Mouse (Mus musculus) spleen, adult 2 months (tissue): ENCODE results near the gene Ggt5. TPM values are rescaled to one million over a fixed set of nuclear protein-coding genes. Genes with fewer than 3 reads are reported as not detected.

ENCODE experiments used
- DNase-seq, 2 experiments: peaks; one replicate each; pipeline versions ENCODE4 v3.0.0 to v3.0.0-alpha.2; 2012 to 2021; ENCODE audit warnings: low spot score in 2 of 2, low read depth in 1 of 2
- H3K27ac ChIP-seq: fragments of 200-500 bp; 2 replicates; pipeline ENCODE4 v1.5.1; 2012; ENCODE audit warnings: low read length, inconsistent platforms; ENCODE audit not compliant: insufficient read depth
- H3K27me3 ChIP-seq: fragments of 200-500 bp; 2 replicates; pipeline ENCODE4 v1.6.1; 2012; ENCODE audit warnings: mild to moderate bottlenecking, moderate library complexity, low read length, inconsistent platforms; ENCODE audit not compliant: control insufficient read depth, insufficient read depth
- H3K36me3 ChIP-seq: fragments of 200-500 bp; 2 replicates; pipeline ENCODE4 v1.6.1; 2012; ENCODE audit warnings: mild to moderate bottlenecking, low read length, inconsistent platforms; ENCODE audit not compliant: control insufficient read depth, insufficient read depth
- H3K4me1 ChIP-seq: fragments of 200-500 bp; 2 replicates; pipeline ENCODE4 v1.6.1; 2011; ENCODE audit warnings: inconsistent platforms; ENCODE audit not compliant: control insufficient read depth, insufficient read depth, insufficient read length
- H3K4me3 ChIP-seq: fragments of 200-500 bp; 2 replicates; pipeline ENCODE4 v1.5.1; 2011; ENCODE audit warnings: mild to moderate bottlenecking, inconsistent platforms; ENCODE audit not compliant: insufficient read depth, insufficient read length; ENCODE audit errors: extremely low read depth
- CTCF ChIP-seq: fragments of 200-500 bp; IDR thresholded peaks from 2 replicates; pipeline ENCODE4 v1.5.1; 2011; ENCODE audit warnings: mild to moderate bottlenecking, inconsistent platforms; ENCODE audit not compliant: insufficient read depth, insufficient read length, insufficient replicate concordance; ENCODE audit errors: extremely low read depth
- POLR2A ChIP-seq: fragments of 200-500 bp; IDR thresholded peaks from 2 replicates; pipeline ENCODE4 v1.6.1; 2011; ENCODE audit warnings: low read depth, low read length, inconsistent platforms
- WGBS: fragments of 180-500 bp; shearing (Covaris S2); methylation state at CpG from one replicate; pipeline ENCODE4 v1.1.7; 2018; 5-methylcytosine and 5-hydroxymethylcytosine counted together
- polyA plus RNA-seq: library from polyadenylated mRNA; depleted of rRNA; stranded (reverse); fragments of >200 nt; gene quantifications from 2 replicates; pipeline ENCODE4 v1.2.3, GENCODE M21; 2012

The Ggt5 gene
- polyA plus RNA-seq, 1 experiment: 70.9 TPM

DNA sequence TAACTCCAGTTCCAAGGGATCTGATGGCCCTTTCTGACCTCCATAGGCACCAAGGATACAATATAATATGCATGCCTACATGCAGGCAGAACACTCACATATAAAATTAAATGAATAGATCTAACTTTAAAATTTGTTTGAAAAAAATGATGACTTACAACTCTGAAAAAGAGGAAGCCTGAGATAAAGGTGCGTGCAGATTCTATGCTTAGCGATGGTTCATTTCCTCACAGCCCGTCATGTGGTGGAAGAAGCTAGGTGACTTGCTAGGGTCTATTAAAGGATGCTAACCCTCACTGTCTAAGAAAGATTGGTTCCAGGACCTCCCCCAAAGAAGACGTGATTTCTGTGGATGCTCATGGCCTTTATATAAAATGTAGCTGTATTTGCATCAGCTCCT, 26.9 kb downstream of the Ggt5 start:
- no peak for DNase-seq
- no peak for TF ChIP-seq POLR2A
- no peak for TF ChIP-seq CTCF
- H3K4me1 ChIP-seq: no peaks in the 10 kb centered on the region
- WGBS: 38% methylated on average over 4 of the region's 4 CpGs
- no peak overlapping the region for H3K27ac ChIP-seq
- H3K4me3 ChIP-seq: no peak overlapping the region
- H3K27me3 ChIP-seq: no peaks in the 10 kb centered on the region
- no peaks in the 10 kb centered on the region; the same call in 1 of the 2 replicates for H3K36me3 ChIP-seq

DNA sequence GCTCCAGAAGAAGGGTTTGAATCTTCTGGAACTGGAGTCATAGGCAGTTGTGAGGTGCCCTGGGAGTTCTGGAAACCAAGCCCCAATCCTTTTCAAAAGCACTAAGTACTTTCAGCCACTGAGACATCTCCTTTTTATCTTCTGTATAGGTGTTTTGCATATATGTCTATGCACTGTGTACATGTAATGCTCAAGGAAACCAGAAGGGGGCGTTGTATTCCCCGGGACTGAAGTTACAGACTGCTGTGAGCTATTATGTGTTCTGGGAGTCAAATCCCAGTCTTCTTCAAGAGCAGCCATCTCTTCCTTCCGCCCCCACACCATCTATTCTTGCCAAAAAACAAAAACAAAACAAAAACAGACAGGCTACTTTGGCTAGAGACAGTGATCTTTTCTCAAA, 31.7 kb downstream of the Ggt5 start:
- H3K27ac ChIP-seq: no peak overlapping the region
- 58% methylated on average over 3 of the region's 3 CpGs for WGBS
- H3K4me3 ChIP-seq: no peak overlapping the region
- no peaks in the 10 kb centered on the region for H3K4me1 ChIP-seq
- no peaks in the 10 kb centered on the region for H3K36me3 ChIP-seq
- TF ChIP-seq CTCF (no peak), POLR2A (no peak)
- no peak for DNase-seq
- no peaks in the 10 kb centered on the region for H3K27me3 ChIP-seq

DNA sequence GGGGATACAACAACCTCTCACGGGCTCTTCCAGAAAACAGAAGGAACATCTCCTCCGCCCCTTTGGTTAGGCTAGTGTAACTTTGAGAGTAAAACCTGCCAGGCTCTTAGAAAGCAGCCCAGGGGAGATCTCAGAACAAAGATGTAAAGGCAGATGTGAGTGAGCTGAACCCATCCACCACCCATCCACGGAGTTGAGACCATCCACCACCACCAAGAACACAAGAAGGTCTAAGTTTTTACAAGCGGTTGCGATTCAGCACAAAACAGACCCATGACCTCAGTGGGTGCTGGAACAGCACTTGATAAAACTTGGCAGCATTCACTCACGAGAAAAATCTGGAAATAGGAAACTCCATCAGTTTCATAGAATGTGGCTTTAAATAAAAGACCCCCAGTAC, 36.8 kb downstream of the Ggt5 start:
- Histone ChIP-seq H3K27ac (no peak overlapping the region), H3K4me3 (no peak overlapping the region), H3K4me1 (no peaks in the 10 kb centered on the region), H3K36me3 (no peaks in the 10 kb centered on the region), H3K27me3 (no peaks in the 10 kb centered on the region)
- WGBS: 69% methylated on average over 6 of the region's 6 CpGs
- TF ChIP-seq CTCF (no peak), POLR2A (no peak)
- DNase-seq: no peak

DNA sequence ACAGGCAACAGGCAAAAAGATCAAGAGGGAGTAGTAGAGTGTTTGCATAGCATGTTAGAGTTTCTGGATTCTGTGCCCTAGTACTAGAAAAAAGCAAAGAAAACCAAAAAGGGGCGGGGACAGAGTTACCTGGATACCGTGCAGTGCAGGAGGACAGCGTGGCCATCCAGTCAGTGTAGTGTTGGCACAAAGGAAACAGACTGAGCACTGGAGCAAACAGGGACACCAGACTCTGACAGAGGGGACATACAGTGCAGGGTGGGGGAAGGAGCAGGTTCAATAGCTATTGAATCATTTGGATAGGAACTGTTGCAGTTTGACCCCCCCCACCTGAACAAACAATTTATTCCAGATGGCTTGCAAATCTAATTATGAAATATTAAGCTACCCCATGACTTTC, 37.9 kb downstream of the Ggt5 start:
- H3K27me3 ChIP-seq: no peaks in the 10 kb centered on the region
- H3K4me1 ChIP-seq: no peaks in the 10 kb centered on the region
- TF ChIP-seq POLR2A (no peak), CTCF (no peak)
- no peaks in the 10 kb centered on the region for H3K36me3 ChIP-seq
- no peak for DNase-seq
- H3K4me3 ChIP-seq: no peak overlapping the region
- WGBS: 69% methylated on average over 3 of the region's 3 CpGs
- no peak overlapping the region for H3K27ac ChIP-seq

DNA sequence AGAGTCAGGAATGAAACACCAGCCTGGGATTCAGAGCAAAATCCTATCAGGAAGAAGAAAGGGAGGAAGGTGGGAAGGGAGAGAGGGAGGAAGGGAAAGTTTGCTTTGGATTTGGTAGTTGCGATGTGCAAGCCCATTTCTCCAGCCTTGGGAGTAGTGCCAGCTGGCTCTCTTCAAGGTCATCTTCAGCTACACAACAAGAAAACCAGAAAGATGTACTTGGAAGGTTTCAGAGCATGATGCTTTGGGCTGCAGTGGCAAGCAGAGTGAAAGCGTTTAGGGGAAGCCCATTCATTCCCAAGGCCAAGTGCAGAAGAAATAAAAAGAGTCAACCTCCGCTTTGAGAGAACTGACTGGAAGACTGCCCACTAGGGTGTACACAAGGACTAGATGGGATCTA, 38.4 kb downstream of the Ggt5 start:
- TF ChIP-seq CTCF (no peak), POLR2A (no peak)
- no peaks in the 10 kb centered on the region for H3K27me3 ChIP-seq
- H3K4me1 ChIP-seq: no peaks in the 10 kb centered on the region
- no peak overlapping the region for H3K27ac ChIP-seq
- H3K36me3 ChIP-seq: no peaks in the 10 kb centered on the region
- no peak for DNase-seq
- H3K4me3 ChIP-seq: no peak overlapping the region
- 92% methylated on average over 3 of the region's 3 CpGs for WGBS

DNA sequence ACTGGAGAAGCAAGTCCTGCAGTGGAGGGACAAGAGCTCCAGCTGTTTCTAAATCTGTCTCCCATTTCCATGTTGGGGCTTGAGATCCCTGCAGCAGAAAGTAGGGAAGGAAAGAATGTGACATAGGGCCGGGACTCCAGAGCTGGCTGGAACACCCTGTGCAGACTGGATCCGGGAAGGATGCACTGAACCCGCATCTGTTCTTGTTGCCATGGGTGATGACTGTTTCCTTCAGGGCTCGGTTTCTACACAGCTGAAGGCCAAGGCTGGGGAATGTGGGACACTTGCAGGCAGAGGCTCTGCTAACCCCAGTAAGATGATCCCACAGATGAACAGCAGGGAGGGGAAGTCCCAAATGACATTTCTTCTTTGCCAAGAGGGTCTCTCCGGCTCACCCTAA, 43.5 kb downstream of the Ggt5 start:
- WGBS: 70% methylated on average over 5 of the region's 5 CpGs
- Histone ChIP-seq H3K4me1 (no peaks in the 10 kb centered on the region), H3K27ac (no peak overlapping the region), H3K36me3 (no peaks in the 10 kb centered on the region), H3K27me3 (no peaks in the 10 kb centered on the region), H3K4me3 (no peak overlapping the region)
- DNase-seq: no peak
- TF ChIP-seq POLR2A: no peak
- no peak for TF ChIP-seq CTCF

DNA sequence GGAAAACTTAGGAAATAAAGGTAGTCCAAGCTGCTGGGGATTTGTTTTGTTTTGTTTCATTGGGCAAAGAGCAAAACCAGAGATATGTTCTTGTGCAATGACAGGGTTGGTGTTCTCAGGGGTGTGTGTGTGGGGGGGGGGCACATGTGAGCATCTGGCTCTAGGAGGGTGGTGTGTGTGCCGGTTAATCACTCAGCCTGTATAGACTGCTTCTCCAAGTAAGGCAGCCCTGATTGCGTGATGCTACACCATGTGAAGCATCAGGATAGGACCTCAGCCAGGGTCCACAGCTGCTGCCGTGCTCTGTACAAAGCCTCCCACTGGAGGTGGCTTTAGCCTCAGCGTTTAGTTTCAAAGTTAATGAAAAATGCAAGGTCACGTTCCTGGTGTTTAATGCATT, 43.9 kb downstream of the Ggt5 start:
- WGBS: 86% methylated on average over 5 of the region's 5 CpGs
- Histone ChIP-seq H3K27me3 (no peaks in the 10 kb centered on the region), H3K4me1 (no peaks in the 10 kb centered on the region), H3K36me3 (no peaks in the 10 kb centered on the region), H3K4me3 (no peak overlapping the region), H3K27ac (no peak overlapping the region)
- no peak for TF ChIP-seq CTCF
- no peak for TF ChIP-seq POLR2A
- DNase-seq: no peak
